Mouse (Mus musculus): ENCODE results near the gene Adra2b. TPM values are rescaled to one million over a fixed set of nuclear protein-coding genes. Genes with fewer than 3 reads are reported as not detected.

Gene Adra2b
- polyA plus RNA-seq, 1 experiment from 2014 or later, result 2.9 TPM

DNA sequence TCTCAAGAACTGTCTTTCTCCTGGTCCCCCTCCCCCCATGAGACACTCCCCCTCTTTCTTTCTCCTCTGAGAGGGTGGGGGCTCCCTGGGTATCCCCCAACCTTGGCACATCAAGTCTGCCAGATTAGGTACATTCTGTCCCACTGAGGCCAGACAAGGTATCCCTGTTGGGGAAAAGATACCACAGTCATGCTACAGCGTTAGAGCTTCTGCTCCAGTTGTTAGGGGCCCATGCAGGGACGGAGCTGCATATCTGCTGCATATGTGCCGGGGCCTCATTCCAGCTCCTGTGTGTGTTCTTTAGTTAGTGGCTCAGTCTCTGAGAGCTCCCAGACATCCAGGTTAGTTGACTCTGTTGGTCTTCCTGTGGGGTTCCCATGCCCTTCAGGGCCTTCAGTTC lies 11.1 kb downstream of the Adra2b start:
- Histone ChIP-seq H3K4me2 (no peak overlapping the region), H3K9me3 (ENCODE audit: control insufficient read depth, low read length) (no peaks in the 10 kb centered on the region), H3K4me1 (ENCODE audit: control insufficient read depth, insufficient read depth, low read length) (peaks cover 7% of the 10 kb centered on the region; the same call in 1 of the 2 replicates), H3K36me3 (ENCODE audit: control insufficient read depth, insufficient read depth, low read length) (no peaks in the 10 kb centered on the region), H3K27me3 (ENCODE audit: control insufficient read depth, insufficient read depth, low read length) (no peaks in the 10 kb centered on the region), H3K4me3 (ENCODE audit: low read depth, low read length) (no peak overlapping the region), H3K27ac (ENCODE audit: low read depth, low read length) (no peak overlapping the region; the same call in 1 of the 2 replicates), H3K9ac (ENCODE audit: low read length) (no peak overlapping the region)
- DNase-seq (ENCODE audit: low spot score, missing footprints) (no peak), ATAC-seq (ENCODE audit: low FRiP score) (no peak)
- WGBS, result 92% methylated on average over 3 of the region's 3 CpGs

DNA sequence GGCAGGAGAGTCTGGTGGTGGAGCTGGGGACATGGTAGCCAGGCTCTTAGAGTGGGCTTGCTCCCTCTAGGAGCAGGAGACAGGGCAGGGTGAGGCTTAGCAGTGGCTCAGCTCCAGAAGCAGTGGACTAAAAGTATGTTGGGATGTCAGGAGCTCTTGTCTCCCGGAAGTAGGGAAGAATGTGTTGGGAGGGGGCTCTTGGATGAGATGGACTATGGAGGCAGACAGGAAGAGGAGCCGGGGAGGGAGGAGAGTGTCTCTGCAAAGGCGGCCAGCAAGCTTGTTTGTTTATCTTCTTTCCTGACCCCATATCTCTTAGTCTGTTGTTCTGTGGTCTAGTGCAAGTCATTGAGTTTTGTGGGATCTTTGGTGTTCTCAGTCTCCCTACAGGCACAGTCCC lies 12.1 kb downstream of the Adra2b start:
- Histone ChIP-seq H3K27ac (ENCODE audit: low read depth, low read length) (no peak overlapping the region), H3K27me3 (ENCODE audit: control insufficient read depth, insufficient read depth, low read length) (no peaks in the 10 kb centered on the region), H3K9me3 (ENCODE audit: control insufficient read depth, low read length) (no peaks in the 10 kb centered on the region), H3K36me3 (ENCODE audit: control insufficient read depth, insufficient read depth, low read length) (no peaks in the 10 kb centered on the region), H3K4me2 (no peak overlapping the region), H3K4me1 (ENCODE audit: control insufficient read depth, insufficient read depth, low read length) (peaks cover 7% of the 10 kb centered on the region; the same call in 1 of the 2 replicates), H3K4me3 (ENCODE audit: low read depth, low read length) (no peak overlapping the region), H3K9ac (ENCODE audit: low read length) (no peak overlapping the region)
- 67% methylated on average over 3 of the region's 3 CpGs for WGBS
- DNase-seq (ENCODE audit: low spot score, missing footprints), result no peak
- ATAC-seq (ENCODE audit: low FRiP score), result no peak

DNA sequence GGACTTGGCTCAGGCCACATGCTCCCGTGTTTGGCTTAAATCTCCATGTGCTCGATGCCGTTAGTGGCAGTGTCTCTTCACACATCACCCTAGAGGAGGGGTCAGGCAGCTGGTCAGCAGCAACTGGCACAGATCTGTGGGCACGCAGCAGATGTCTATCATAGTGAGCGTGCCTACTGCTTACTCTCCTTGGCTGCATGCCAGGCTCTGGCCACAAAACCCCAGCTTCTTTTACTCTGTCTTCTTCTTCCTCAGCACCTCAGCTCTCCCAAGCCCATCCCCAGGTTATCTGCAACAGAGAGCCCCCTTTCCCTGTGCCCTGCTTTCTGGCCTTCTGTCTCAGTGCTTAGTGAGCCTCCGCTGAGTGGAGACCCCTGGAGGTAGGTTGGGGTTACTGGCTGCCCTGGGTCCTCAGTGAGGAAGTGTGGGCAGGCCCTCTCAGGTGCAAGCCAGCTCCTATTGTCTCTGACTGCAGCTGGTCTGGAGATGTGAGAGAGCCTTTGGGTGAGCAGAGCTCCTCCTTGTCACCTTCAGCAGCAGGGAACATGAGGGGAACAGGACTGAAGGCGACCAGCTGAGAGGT lies 12.8 kb downstream of the Adra2b start:
- Histone ChIP-seq H3K9me3 (ENCODE audit: control insufficient read depth, low read length) (no peaks in the 10 kb centered on the region), H3K9ac (ENCODE audit: low read length) (no peak overlapping the region), H3K36me3 (ENCODE audit: control insufficient read depth, insufficient read depth, low read length) (no peaks in the 10 kb centered on the region), H3K4me2 (no peak overlapping the region), H3K4me1 (ENCODE audit: control insufficient read depth, insufficient read depth, low read length) (peaks cover 7% of the 10 kb centered on the region; the same call in 1 of the 2 replicates), H3K4me3 (ENCODE audit: low read depth, low read length) (no peak overlapping the region), H3K27me3 (ENCODE audit: control insufficient read depth, insufficient read depth, low read length) (no peaks in the 10 kb centered on the region), H3K27ac (ENCODE audit: low read depth, low read length) (no peak overlapping the region)
- ATAC-seq (ENCODE audit: low FRiP score), result no peak
- no peak for DNase-seq (ENCODE audit: low spot score, missing footprints)
- WGBS, result 53% methylated on average over 7 of the region's 7 CpGs

DNA sequence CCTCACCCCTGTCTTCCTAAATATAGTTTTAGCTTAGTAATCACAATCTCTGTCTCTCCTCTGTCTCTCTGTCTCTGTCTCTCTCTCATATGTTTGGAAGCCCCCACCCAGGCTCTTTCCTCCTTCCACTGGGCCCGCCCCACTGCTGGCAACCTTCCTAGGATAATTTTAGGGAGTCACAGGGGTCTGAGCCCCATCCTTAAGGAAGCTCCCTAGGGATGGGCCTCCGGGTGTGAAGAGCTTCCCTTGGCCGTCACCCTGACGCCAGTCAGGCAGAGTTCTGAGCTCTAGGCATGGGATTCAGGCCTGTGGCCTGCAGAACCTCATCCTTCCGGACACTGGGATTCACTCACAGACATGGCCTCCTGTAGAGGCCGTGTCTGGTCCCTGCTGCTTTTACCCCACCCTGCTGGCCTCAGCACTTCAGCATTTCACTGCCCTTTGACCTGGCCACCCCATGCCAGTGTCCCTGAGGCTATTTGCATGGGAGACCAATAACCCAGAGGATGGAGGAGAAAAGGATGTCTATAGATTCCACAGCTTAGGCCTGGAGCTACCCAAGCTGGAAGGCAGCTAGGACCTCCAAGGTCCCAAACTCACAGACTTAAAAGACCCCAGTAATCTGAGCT lies 13.5 kb downstream of the Adra2b start:
- no peak for ATAC-seq (ENCODE audit: low FRiP score)
- Histone ChIP-seq H3K27ac (ENCODE audit: low read depth, low read length) (no peak overlapping the region), H3K9me3 (ENCODE audit: control insufficient read depth, low read length) (no peaks in the 10 kb centered on the region), H3K36me3 (ENCODE audit: control insufficient read depth, insufficient read depth, low read length) (no peaks in the 10 kb centered on the region), H3K4me1 (ENCODE audit: control insufficient read depth, insufficient read depth, low read length) (peaks cover 7% of the 10 kb centered on the region; the same call in 1 of the 2 replicates), H3K9ac (ENCODE audit: low read length) (no peak overlapping the region), H3K4me3 (ENCODE audit: low read depth, low read length) (no peak overlapping the region), H3K27me3 (ENCODE audit: control insufficient read depth, insufficient read depth, low read length) (no peaks in the 10 kb centered on the region), H3K4me2 (no peak overlapping the region)
- WGBS, result 83% methylated on average over 6 of the region's 6 CpGs
- no peak for DNase-seq (ENCODE audit: low spot score, missing footprints)

DNA sequence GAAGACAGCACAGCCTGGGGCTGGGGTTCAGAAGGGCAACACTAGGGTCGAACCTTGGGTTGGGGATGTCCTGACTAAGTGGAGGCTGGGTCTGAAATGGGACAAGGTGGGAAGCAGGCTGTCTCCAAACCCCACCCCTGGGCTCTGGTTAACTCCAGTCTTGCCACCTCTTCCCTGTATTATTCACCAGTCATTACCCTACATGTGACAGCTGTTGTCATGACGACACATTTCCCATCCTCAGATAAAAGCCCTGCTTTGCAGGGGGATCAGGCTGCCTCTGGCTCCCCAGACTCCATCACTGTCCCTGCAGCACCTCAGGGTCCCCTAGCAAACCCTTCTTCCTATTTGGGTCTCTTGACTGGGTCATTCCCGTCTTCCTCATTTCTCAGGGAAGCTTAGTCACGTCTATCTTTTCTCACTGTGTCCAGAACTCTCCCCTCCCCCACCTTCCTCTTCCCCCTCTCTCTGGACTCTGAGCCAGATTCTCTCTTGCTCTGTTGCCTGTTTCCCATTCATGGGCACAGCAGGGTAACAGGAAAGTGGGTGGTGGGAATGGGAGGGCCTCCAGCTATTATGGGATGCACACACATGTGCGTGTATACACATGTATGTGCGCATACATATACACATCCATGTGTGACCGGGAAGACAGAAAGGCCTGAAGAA lies 15.1 kb downstream of the Adra2b start:
- ATAC-seq (ENCODE audit: low FRiP score) (peak; percentile 61), DNase-seq (ENCODE audit: low spot score, missing footprints) (peak; percentile 82)
- H3K4me1 ChIP-seq (ENCODE audit: control insufficient read depth, insufficient read depth, low read length), result peaks cover 7% of the 10 kb centered on the region; the same call in 1 of the 2 replicates
- H3K4me2 ChIP-seq, result no peak overlapping the region
- H3K36me3 ChIP-seq (ENCODE audit: control insufficient read depth, insufficient read depth, low read length), result no peaks in the 10 kb centered on the region
- H3K27ac ChIP-seq (ENCODE audit: low read depth, low read length), result no peak overlapping the region
- H3K27me3 ChIP-seq (ENCODE audit: control insufficient read depth, insufficient read depth, low read length), result no peaks in the 10 kb centered on the region
- WGBS, result 66% methylated on average over 7 of the region's 7 CpGs
- no peak overlapping the region for H3K4me3 ChIP-seq (ENCODE audit: low read depth, low read length)
- no peak overlapping the region for H3K9ac ChIP-seq (ENCODE audit: low read length)
- no peaks in the 10 kb centered on the region for H3K9me3 ChIP-seq (ENCODE audit: control insufficient read depth, low read length)

DNA sequence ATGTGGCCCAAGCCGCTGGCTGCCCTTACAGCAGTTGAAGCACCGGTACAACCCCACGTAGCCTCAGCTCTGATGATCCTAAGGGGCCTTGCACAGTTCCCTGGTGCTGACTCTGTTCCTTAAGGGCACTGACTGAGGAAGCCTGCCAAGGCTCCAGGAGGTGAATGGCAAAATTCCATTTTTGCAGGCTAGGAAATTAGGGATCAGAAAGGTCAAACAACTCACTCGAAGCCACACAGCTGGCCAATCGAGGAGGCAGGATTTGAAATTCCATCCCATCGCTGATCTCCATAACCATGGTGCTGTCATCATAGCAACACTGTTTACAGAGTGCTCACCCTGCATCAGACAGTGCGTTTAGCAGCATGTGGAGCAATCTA lies 15.6 kb downstream of the Adra2b start:
- Histone ChIP-seq H3K9me3 (ENCODE audit: control insufficient read depth, low read length) (no peaks in the 10 kb centered on the region), H3K4me2 (no peak overlapping the region), H3K4me1 (ENCODE audit: control insufficient read depth, insufficient read depth, low read length) (peaks cover 7% of the 10 kb centered on the region; the same call in 1 of the 2 replicates), H3K27ac (ENCODE audit: low read depth, low read length) (no peak overlapping the region), H3K36me3 (ENCODE audit: control insufficient read depth, insufficient read depth, low read length) (no peaks in the 10 kb centered on the region), H3K27me3 (ENCODE audit: control insufficient read depth, insufficient read depth, low read length) (no peaks in the 10 kb centered on the region), H3K4me3 (ENCODE audit: low read depth, low read length) (no peak overlapping the region), H3K9ac (ENCODE audit: low read length) (no peak overlapping the region)
- peak; percentile 73 for DNase-seq (ENCODE audit: low spot score, missing footprints)
- no peak for ATAC-seq (ENCODE audit: low FRiP score)
- WGBS, result 80% methylated on average over 7 of the region's 7 CpGs

DNA sequence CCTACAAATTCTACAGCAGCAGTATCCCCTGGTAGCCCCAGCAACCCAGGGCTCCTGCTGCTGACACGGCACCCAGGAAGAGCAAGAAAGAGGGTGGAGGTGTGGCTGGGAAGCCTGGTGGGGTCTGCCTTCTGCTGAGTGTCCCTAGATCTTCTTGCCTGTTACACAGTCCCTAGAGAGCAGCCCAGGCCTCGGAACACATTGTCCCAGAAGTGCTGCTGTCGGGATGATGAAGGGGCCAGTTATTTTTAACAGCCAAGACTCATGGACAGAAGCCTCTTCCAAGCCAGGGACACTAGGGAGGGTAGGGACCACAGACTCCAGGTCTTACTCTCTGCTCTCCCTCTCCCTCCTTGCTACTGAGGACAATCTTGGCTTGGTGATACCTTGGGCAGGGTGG lies 16.2 kb downstream of the Adra2b start:
- no peaks in the 10 kb centered on the region for H3K9me3 ChIP-seq (ENCODE audit: control insufficient read depth, low read length)
- 73% methylated on average over 3 of the region's 3 CpGs for WGBS
- no peak for DNase-seq (ENCODE audit: low spot score, missing footprints)
- no peaks in the 10 kb centered on the region for H3K36me3 ChIP-seq (ENCODE audit: control insufficient read depth, insufficient read depth, low read length)
- H3K4me2 ChIP-seq, result no peak overlapping the region
- no peak overlapping the region for H3K27ac ChIP-seq (ENCODE audit: low read depth, low read length)
- H3K4me1 ChIP-seq (ENCODE audit: control insufficient read depth, insufficient read depth, low read length), result peaks cover 7% of the 10 kb centered on the region; the same call in 1 of the 2 replicates
- H3K4me3 ChIP-seq (ENCODE audit: low read depth, low read length), result no peak overlapping the region
- no peak for ATAC-seq (ENCODE audit: low FRiP score)
- no peaks in the 10 kb centered on the region for H3K27me3 ChIP-seq (ENCODE audit: control insufficient read depth, insufficient read depth, low read length)
- H3K9ac ChIP-seq (ENCODE audit: low read length), result no peak overlapping the region

DNA sequence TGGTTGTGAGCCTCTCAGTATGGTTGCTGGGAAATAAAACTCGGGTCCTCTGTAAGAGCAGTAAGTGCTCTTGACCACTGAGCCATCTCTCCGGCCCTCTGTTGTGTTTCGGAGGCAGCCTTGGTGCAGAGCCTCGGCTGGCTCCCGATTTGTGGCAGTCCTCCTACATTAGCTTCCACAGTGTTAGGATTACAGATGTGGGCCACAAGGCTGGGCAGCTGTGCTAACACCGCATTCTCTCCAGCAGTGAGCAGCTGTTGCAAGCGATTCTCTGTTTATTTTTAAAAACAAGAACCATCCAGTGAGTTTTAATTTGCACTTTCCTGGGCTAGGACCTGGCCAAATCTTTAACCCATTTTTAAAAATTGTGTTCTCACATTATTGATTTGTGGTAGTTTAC lies 20.9 kb downstream of the Adra2b start:
- Histone ChIP-seq H3K4me2 (no peak overlapping the region), H3K4me3 (ENCODE audit: low read depth, low read length) (no peak overlapping the region), H3K9ac (ENCODE audit: low read length) (no peak overlapping the region), H3K9me3 (ENCODE audit: control insufficient read depth, low read length) (no peaks in the 10 kb centered on the region), H3K27ac (ENCODE audit: low read depth, low read length) (no peak overlapping the region), H3K4me1 (ENCODE audit: control insufficient read depth, insufficient read depth, low read length) (no peaks in the 10 kb centered on the region), H3K36me3 (ENCODE audit: control insufficient read depth, insufficient read depth, low read length) (no peaks in the 10 kb centered on the region), H3K27me3 (ENCODE audit: control insufficient read depth, insufficient read depth, low read length) (no peaks in the 10 kb centered on the region)
- 69% methylated on average over 7 of the region's 7 CpGs for WGBS
- ATAC-seq (ENCODE audit: low FRiP score) (no peak), DNase-seq (ENCODE audit: low spot score, missing footprints) (no peak)

DNA sequence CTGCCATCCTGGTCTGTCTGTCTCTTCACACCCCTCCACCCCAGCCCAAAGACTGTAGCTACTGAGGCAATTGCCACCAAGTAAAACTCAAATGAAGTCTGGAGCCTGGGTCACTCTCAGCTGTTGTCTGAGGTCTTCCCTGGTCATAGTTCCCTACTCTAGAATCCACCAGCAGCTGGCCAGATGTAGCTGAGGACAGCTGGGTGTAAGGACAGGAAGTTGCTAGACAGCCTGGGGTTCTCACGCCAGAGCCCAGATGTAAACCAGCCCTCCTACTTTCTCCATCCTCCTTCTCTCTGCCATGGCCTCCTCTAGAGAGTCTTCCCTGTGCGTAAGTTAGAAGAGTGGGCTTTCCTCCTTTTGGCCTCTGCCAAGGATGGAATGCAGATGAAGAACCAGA lies 24.5 kb downstream of the Adra2b start:
- ATAC-seq (ENCODE audit: low FRiP score), result no peak
- Histone ChIP-seq H3K9ac (ENCODE audit: low read length) (no peak overlapping the region), H3K4me2 (no peak overlapping the region), H3K27me3 (ENCODE audit: control insufficient read depth, insufficient read depth, low read length) (no peaks in the 10 kb centered on the region), H3K4me3 (ENCODE audit: low read depth, low read length) (no peak overlapping the region), H3K4me1 (ENCODE audit: control insufficient read depth, insufficient read depth, low read length) (no peaks in the 10 kb centered on the region), H3K27ac (ENCODE audit: low read depth, low read length) (no peak overlapping the region), H3K36me3 (ENCODE audit: control insufficient read depth, insufficient read depth, low read length) (no peaks in the 10 kb centered on the region), H3K9me3 (ENCODE audit: control insufficient read depth, low read length) (no peaks in the 10 kb centered on the region)
- no peak for DNase-seq (ENCODE audit: low spot score, missing footprints)
- 84% methylated on average over 2 of the region's 2 CpGs for WGBS

Measured in midbrain, embryonic 11.5 days (tissue).